Mouse (Mus musculus): ENCODE measurements around the gene Ptges2.
"Not testable (repeated sequence)": the region's sequence is repeated elsewhere in the genome, so short reads cannot be mapped to it uniquely, and the experiment has no call there.

Ptges2 gene

GRCm38 (mm10) chr2:32395484-32395945 is at the start of gene Ptges2:
TSS of gene Ptges2 (plus strand) at chr2:32395896.
- DNase-seq (ENCODE audit: low read depth, low spot score): peak; percentile 91

DNA sequence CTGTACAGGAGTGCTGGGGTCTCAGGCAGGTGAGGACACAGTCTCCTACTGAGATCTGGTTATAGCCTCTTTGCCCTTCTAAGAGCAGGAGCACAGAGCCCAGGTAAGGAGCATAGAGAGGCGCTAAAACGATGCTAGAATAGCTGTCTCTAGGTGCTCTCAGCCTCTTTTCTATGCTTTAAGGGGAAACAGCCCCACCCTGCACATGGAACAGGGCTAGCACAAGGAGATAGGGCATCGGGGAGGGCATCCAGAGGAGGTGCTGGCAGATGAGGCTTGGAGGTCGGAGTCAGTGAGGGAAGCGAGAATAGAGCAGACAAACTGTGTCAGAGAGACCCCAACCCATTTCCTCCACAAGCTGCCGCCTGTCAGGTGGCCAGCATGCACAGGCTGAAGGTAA is 48.7 kb upstream of the Ptges2 start:
- DNase-seq (ENCODE audit: low read depth, low spot score): no peak

GRCm38 (mm10) chr2:32348311-32348710 is 47.4 kb upstream of the Ptges2 start:
- DNase-seq (ENCODE audit: low read depth, low spot score): no peak

DNA sequence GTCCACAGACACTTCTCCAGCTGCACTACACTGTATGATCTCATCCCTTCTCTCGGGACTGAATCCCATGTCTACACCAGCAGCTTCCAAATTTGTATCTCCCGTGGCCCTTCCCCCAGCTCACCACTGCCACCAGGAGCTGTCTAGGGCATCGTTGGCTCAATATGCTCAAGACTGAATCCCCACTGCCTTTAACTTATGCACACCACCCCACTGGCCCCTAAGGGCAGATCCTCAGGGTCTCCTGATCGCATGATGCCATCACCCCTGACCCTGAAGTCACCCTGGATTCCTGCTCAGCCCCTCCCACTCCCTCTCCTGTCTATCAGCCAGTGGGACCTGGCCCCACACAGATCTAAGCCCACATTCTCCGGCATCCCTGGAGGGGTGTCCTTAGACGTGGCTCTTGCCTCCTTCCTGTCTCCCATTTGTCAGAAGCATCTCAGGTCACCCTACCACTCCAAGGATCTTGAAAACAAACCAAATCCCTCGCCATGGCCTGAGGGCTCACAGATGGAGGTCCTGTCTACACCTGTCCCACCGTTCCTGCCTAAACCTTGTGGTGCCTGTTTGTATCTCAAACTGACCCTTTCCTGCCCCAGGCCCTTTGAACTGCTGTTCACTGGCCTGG is 46.0 kb upstream of the Ptges2 start:
- no peak for DNase-seq (ENCODE audit: low read depth, low spot score)

DNA sequence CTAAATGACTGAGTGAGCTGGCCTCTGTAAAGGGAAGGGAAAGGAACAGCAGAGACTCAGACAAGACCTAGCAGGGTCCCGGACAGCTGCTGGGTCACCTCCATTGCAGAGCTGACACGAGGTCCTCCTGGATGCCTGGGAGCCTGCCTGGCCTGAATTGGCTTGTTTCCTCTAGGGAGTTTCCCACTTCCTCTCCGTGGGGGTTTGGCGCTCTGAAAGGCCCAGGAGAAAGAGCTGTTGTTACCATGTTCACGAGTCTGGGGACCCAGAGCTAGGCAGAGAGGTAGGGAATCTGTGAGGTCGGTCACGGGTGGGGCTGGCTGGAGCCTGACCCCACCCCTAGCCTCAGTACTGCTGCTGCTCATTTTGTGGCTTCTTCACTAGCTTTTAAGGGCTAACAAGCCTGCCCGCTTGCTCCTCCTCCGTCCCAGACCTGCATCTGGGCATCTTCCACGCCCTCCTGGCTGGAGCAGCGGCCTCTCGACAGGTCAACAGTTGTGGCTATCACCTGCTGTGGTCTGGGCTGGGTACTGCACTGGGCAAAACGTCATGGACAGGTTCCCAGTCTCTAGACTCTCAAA is 45.1 kb upstream of the Ptges2 start:
- DNase-seq (ENCODE audit: low read depth, low spot score): no peak

- DNase-seq (ENCODE audit: low read depth, low spot score): no peak
Observed at GRCm38 (mm10) chr2:32351471-32351961, 44.2 kb upstream of the Ptges2 start.

- peak; percentile 67 for DNase-seq (ENCODE audit: low read depth, low spot score)
Observed at GRCm38 (mm10) chr2:32352151-32353006, 43.3 kb upstream of the Ptges2 start, which contains the start of gene Ciz1. TSS of gene Ciz1 (plus strand) at chr2:32352327.

DNA sequence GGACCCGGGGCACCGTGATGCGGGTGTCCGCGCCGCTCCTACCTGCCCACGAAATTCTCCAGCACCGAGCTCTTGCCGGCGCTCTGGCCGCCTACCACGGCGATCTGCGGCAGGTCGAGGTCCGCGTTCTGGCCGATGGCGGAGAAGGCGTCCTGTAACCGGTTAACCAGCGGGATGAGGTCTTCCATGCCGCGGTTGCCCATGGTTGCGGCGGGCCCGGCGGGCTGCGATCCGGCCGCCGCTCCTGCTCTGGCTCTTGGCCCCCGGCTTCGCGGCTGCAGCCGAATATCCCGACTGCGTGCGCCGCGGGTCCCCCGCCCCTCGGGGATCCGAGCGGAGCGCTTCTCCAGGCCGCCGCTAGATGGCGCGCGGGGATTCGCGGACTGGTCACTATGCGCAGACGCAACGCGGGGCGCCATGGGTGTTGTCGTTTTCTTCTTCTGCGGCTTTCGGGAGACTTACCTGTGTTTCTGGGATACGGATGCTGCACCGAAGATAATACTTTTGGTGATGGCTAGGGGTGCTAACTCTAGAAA is 42.6 kb upstream of the Ptges2 start, which contains the start of gene Dnm1:
Gene Dnm1, minus strand, starts transcription at position 332 of the 536 bp plus-strand sequence.
- DNase-seq (ENCODE audit: low read depth, low spot score): peak; percentile 91

DNA sequence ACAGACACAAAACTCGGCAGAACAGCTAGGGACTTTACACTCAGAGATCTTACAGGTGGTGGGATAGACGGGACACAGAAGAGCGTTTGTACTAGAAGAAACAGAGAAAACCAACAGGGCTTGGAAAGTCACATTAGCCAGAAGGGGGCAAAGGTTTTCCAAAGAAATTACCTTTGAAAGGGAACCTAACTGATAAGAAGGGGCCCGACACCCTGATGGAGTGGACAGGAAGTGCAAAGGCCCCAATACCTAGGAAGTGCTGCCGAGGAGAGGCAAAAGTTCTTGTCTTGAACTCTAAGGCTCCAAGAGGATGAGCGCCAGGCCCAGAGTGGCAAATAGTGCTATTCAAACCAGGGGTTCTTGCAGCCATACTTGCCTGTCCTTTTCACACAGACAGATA is 41.9 kb upstream of the Ptges2 start:
- no peak for DNase-seq (ENCODE audit: low read depth, low spot score)

DNA sequence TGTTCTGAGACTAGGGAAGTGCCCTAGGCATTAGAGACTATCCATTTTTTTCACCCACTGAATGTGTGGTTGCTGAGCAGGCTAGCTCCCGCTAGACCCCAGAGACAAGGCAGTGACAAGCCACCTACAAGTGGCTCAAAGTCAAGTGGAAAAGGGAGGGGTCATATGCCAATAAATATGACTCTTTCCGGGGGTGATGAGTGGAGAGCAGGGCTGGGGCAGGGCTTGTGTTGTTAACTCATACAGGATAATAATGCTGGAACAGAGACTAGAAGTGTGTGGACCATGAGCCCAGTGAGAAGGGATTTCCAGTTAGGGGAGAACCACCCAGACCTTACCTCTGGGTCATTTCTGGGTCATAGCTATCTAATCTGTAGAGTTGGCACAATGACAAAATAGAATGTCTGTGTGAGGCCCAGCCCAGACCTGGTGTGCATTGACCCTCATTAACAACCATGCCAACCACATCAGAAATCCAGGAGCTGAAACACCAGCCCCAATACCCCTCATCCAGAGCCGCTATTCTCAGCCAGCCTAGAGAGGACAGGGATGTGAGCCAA is 41.3 kb upstream of the Ptges2 start:
- DNase-seq (ENCODE audit: low read depth, low spot score): no peak

- DNase-seq (ENCODE audit: low read depth, low spot score): no peak
Observed at GRCm38 (mm10) chr2:32356216-32356615, 39.5 kb upstream of the Ptges2 start.

GRCm38 (mm10) chr2:32357710-32358109 is 38.0 kb upstream of the Ptges2 start:
- no peak for DNase-seq (ENCODE audit: low read depth, low spot score)

GRCm38 (mm10) chr2:32358381-32358780 is 37.3 kb upstream of the Ptges2 start:
- DNase-seq (ENCODE audit: low read depth, low spot score): no peak

GRCm38 (mm10) chr2:32360741-32361140 is 35.0 kb upstream of the Ptges2 start:
- DNase-seq (ENCODE audit: low read depth, low spot score): peak; percentile 83

GRCm38 (mm10) chr2:32361437-32361836 is 34.3 kb upstream of the Ptges2 start:
- peak; percentile 72 for DNase-seq (ENCODE audit: low read depth, low spot score)

DNA sequence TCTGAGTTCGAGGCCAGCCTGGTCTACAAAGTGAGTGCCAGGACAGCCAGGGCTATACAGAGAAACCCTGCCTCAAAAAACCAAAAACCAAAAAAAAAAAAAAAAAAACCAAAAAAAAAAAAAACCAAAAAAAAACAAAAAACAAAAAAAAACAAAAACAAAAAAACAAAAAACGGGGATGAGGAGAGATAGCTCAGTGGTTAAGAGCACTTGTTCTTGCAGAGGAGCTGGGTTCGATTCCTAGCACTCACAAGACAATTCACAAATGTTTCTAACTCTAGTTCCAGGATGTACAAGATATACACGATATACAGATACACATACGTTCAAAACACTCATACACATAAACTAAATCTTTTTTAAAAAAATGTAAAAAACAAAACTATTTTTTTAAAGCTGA is 33.4 kb upstream of the Ptges2 start:
- not testable (repeated sequence) for DNase-seq (ENCODE audit: low read depth, low spot score)

GRCm38 (mm10) chr2:32362817-32363340 is 32.8 kb upstream of the Ptges2 start:
- peak; percentile 89 for DNase-seq (ENCODE audit: low read depth, low spot score)

DNA sequence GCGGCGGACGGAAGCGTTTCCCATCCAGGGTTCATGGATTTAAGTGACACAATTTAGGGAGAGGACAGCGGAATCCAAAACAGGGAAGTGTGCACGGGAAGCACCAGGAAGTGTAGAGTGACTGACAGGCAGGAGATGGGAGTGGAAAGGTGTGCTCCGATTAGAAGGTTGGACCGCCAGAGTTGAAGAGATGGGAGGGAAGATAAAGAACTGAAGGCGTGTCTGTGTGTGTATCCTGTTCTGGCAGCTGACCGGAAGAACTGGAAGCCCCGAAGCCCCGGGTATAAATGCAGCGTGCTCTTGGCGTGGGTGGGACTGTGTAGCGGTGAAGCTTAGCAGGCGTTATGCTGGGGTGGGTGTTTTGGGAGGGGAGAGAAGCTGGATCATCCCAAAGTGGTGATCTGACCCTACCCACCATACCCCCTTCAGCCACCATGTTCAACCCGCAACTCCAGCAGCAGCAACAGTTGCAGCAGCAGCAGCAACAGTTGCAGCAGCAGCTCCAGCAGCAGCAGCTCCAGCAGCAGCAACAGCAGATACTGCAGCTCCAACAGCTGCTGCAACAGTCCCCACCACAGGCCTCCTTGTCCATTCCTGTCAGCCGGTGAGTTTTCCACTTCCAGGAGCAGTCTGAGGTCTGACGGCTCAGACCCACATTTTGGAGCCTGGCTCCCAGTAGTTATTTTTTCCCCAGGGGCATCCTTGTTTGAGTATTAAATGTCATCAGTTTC is 32.2 kb upstream of the Ptges2 start:
- peak; percentile 45 for DNase-seq (ENCODE audit: low read depth, low spot score)

DNA sequence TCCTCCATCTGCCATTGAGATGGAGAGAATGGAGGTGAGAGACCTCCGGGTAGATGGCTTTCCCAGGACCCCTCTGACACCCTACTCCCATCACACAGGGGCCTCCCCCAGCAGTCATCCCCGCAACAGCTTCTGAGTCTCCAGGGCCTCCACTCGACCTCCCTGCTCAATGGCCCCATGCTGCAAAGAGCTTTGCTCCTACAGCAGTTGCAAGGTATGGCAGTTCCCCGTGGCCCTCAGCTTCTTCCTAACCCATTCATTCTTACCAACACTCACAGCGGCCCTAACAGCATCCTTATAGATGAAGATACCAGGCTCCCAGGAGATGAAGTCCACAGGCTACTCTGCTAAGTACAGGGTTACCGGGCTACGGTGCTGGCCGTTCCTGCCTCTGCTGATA is 31.6 kb upstream of the Ptges2 start:
- no peak for DNase-seq (ENCODE audit: low read depth, low spot score)

GRCm38 (mm10) chr2:32367315-32367714 is 28.4 kb upstream of the Ptges2 start:
- DNase-seq (ENCODE audit: low read depth, low spot score): no peak

DNA sequence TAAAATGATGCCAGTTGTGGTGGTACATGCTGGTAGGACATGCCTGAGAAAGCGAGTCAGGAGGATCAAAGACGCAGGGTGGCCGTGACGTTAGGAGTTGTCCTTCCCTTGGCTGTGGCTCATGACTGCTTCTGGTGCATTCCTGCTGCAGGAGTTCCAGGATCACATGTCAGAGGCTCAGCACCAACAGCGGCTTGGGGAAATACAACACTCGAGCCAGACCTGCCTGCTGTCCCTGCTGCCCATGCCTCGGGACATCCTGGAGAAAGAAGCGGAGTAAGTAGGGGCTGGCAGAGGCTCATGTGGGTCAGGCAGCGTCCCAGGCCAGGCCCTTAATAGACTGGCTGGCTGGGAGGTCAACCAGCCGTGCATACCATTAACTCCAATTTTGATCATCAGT is 21.5 kb upstream of the Ptges2 start:
- DNase-seq (ENCODE audit: low read depth, low spot score): no peak

Measured in CD4-positive, CD25-positive, alpha-beta regulatory T cell, adult 2 months (primary cell).